ENCODE assay signal across 7 mouse cellular contexts in the genomic region with DNA sequence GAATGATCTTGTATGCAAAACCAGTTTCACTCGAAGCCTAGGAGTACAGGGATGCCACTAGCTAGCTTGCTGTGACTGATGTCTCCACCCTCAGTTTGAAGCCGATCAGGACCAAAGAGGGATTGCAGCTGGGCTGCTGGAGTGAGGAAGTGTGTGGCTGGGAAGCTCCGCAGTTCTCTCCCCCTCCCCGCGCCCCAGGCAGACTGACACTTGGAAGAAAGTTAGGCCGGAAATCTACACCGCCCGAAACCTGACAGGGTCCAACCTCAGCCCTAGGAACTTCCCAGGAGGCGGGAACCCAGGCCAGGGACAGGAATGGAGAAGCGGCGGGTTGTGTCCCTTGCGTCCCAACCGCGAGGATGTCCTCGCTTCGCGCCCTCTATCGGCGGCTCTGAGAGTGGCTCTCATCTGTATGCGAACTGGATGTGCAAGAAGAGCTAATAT. TPM values are rescaled to one million over a fixed set of nuclear protein-coding genes. Genes with fewer than 3 reads are reported as not detected.
DNase-seq lines count a peak whose midpoint lies in the region; ATAC-seq and TF ChIP-seq lines count a peak whose summit lies in the region.

No protein-coding gene starts in this region.

- H3K9me3 ChIP-seq in heart, embryonic 14.5 days (ENCODE audit: control insufficient read depth, low read length): no peaks in the 10 kb centered on the region
- no peaks in the 10 kb centered on the region for H3K9me3 ChIP-seq in kidney, postnatal 0 days (replicated peaks; ENCODE audit: low read length)

- peak; percentile 64 for ATAC-seq in erythroid progenitor cell, adult 5-6 weeks (replicated peaks; ENCODE audit: low FRiP score, poor library complexity, severe bottlenecking)
- no peak for ATAC-seq in heart, embryonic 14.5 days (ENCODE audit: insufficient number of reproducible peaks, insufficient read depth, low FRiP score, low read depth)
- ATAC-seq in kidney, postnatal 0 days (replicated peaks; ENCODE audit: low FRiP score, low read depth): peak; percentile 74
- ATAC-seq in monocyte, adult 5-6 weeks (replicated peaks; ENCODE audit: insufficient number of reproducible peaks, low FRiP score, low TSS enrichment, poor library complexity, severe bottlenecking): peak; percentile 76

- H3K27ac ChIP-seq in heart, embryonic 14.5 days (replicated peaks in 1 of 2; ENCODE audit: control insufficient read depth in 1 of 2, insufficient read depth in 1 of 2, low read depth in 2 of 2, low read length in 2 of 2): no peak overlapping the region
- no peak overlapping the region for H3K27ac ChIP-seq in kidney, postnatal 0 days
- no peak overlapping the region for H3K27ac ChIP-seq in liver, adult 2 months (replicated peaks; ENCODE audit: insufficient read depth, low read depth, low read length)

- no peaks in the 10 kb centered on the region for H3K27me3 ChIP-seq in heart, embryonic 14.5 days (ENCODE audit: control insufficient read depth, insufficient read depth, low read length)
- H3K27me3 ChIP-seq in kidney, postnatal 0 days (ENCODE audit: insufficient read depth, low read length): no peaks in the 10 kb centered on the region
- no peaks in the 10 kb centered on the region for H3K27me3 ChIP-seq in liver, adult 2 months (ENCODE audit: control insufficient read depth, insufficient read depth, low read length)

- H3K36me3 ChIP-seq in heart, embryonic 14.5 days (ENCODE audit: control insufficient read depth, insufficient read depth, low read length): no peaks in the 10 kb centered on the region
- H3K36me3 ChIP-seq in kidney, postnatal 0 days (ENCODE audit: insufficient read depth, low read length): no peaks in the 10 kb centered on the region
- H3K36me3 ChIP-seq in liver, adult 2 months (ENCODE audit: control insufficient read depth, insufficient read depth, low read length): no peaks in the 10 kb centered on the region

- peak overlapping the region; percentile 25; the same call in 1 of the 2 replicates for H3K9ac ChIP-seq in heart, embryonic 14.5 days (ENCODE audit: low read length)
- H3K9ac ChIP-seq in kidney, postnatal 0 days (ENCODE audit: low read depth, low read length): peak overlapping the region; percentile 42; the same call in 1 of the 2 replicates
- H3K9ac ChIP-seq in liver, adult 2 months (ENCODE audit: low read depth, low read length): no peak overlapping the region

- peaks cover 11 to 26% of the 10 kb centered on the region in 2 experiments for H3K4me1 ChIP-seq in heart, embryonic 14.5 days (ENCODE audit: control insufficient read depth in 2 of 2, insufficient read depth in 2 of 2, low read length in 2 of 2)
- H3K4me1 ChIP-seq in kidney, postnatal 0 days (replicated peaks; ENCODE audit: insufficient read depth, low read length): no peaks in the 10 kb centered on the region; the same call in 1 of the 2 replicates
- no peaks in the 10 kb centered on the region for H3K4me1 ChIP-seq in liver, adult 2 months (ENCODE audit: control insufficient read depth, insufficient read depth, low read length)

- 3% methylated on average over 20 of the region's 20 CpGs for WGBS in heart, embryonic 14.5 days
- under 1% methylated on average over 20 of the region's 20 CpGs for WGBS in kidney, postnatal 0 days
- 5% methylated on average over 20 of the region's 20 CpGs for WGBS in liver, adult 2 months

- no peak for TF ChIP-seq POLR2A in brain, embryonic 14.5 days (IDR thresholded peaks at IDR 0.05; ENCODE audit: borderline replicate concordance, extremely low read depth, insufficient read depth, insufficient read length, poor library complexity, severe bottlenecking)
- TF ChIP-seq POLR2A in liver, adult 2 months (IDR thresholded peaks at IDR 0.05; ENCODE audit: extremely low read depth, insufficient read depth, low read length): no peak

- H3K4me3 ChIP-seq in heart, embryonic 14.5 days (ENCODE audit: control insufficient read depth in 1 of 2, insufficient read depth in 1 of 2, low read depth in 1 of 2, low read length in 2 of 2): peak overlapping the region; percentile 30 to 45; a peak in 3 of 4 replicates
- peak overlapping the region; percentile 26; the same call in 1 of the 2 replicates for H3K4me3 ChIP-seq in kidney, postnatal 0 days (replicated peaks; ENCODE audit: low read depth, low read length)
- no peak overlapping the region for H3K4me3 ChIP-seq in liver, adult 2 months (ENCODE audit: insufficient read depth, low read depth, low read length)

- no peaks in the 10 kb centered on the region for H3K79me2 ChIP-seq in liver, adult 2 months (ENCODE audit: control insufficient read depth, insufficient read depth, low read length)

- peak; percentile 88 for TF ChIP-seq CTCF in brain, embryonic 14.5 days (IDR thresholded peaks at IDR 0.05; ENCODE audit: borderline replicate concordance, extremely low read depth, insufficient read depth, insufficient read length)
- TF ChIP-seq CTCF in kidney, postnatal 0 days (IDR thresholded peaks at IDR 0.05; ENCODE audit: low read depth): peak; percentile 78
- peak; percentile 85 for TF ChIP-seq CTCF in liver, adult 2 months (IDR thresholded peaks at IDR 0.05; ENCODE audit: low read depth, low read length)

- peak; percentile 81 for DNase-seq in brain, embryonic 14.5 days (ENCODE audit: low read depth)
- peak; percentile 87 for DNase-seq in kidney, postnatal 0 days (ENCODE audit: low spot score)
- peak; percentile 29 for DNase-seq in liver, adult 2 months (ENCODE audit: extremely low read depth, low read depth, low spot score)
- peak; percentile 37 to 82 for DNase-seq in spleen, postnatal 10 days (ENCODE audit: low spot score in 2 of 2)

- H3K4me2 ChIP-seq in heart, embryonic 14.5 days (ENCODE audit: low read length): peak overlapping the region; percentile 57
- H3K4me2 ChIP-seq in kidney, postnatal 0 days (ENCODE audit: low read length): peak overlapping the region; percentile 60

RNA-seq across cellular contexts. Expression of a gene that starts 1.1 kb away (rescaled TPM):
- 0.05 TPM in 1 of 2 replicates, not detected in the other for polyA plus RNA-seq in brain, embryonic 14.5 days (2012; rRNA removed)
- total RNA-seq in erythroid progenitor cell, adult 5-6 weeks (2015; ENCODE audit: low replicate concordance): not detected in 2 replicates
- total RNA-seq in erythroid progenitor cell, adult 5-6 weeks (2017; ENCODE audit: low replicate concordance): not detected in 2 replicates
- polyA plus RNA-seq in heart, embryonic 14.5 days (2014; fragmentation: Nextera tagmentation; extraction: Ambion mirVana): not detected in 2 replicates
- polyA plus RNA-seq in kidney, postnatal 0 days (2015; fragmentation: Nextera tagmentation; extraction: Ambion mirVana): 0.06 and 0.09 TPM in 2 replicates
- not detected in 2 replicates for total RNA-seq in liver, adult 2 months (2014; rRNA removed)
- not detected in 2 replicates for polyA plus RNA-seq in liver, adult 2 months (2012; rRNA removed)
- not detected in 3 replicates for total RNA-seq in monocyte, adult 5-6 weeks (2017)

Comparison
In these comparisons a context has a peak if more than half of its experiments do, and no peak if none do; other contexts are left out.
1. DNase-seq: peak in every context shown above with its lines; median percentile 87 in kidney, postnatal 0 days; 81 in brain, embryonic 14.5 days; 60 in spleen, postnatal 10 days; 29 in liver, adult 2 months.